ENCODE assay signal across 8 mouse cellular contexts in the genomic region with DNA sequence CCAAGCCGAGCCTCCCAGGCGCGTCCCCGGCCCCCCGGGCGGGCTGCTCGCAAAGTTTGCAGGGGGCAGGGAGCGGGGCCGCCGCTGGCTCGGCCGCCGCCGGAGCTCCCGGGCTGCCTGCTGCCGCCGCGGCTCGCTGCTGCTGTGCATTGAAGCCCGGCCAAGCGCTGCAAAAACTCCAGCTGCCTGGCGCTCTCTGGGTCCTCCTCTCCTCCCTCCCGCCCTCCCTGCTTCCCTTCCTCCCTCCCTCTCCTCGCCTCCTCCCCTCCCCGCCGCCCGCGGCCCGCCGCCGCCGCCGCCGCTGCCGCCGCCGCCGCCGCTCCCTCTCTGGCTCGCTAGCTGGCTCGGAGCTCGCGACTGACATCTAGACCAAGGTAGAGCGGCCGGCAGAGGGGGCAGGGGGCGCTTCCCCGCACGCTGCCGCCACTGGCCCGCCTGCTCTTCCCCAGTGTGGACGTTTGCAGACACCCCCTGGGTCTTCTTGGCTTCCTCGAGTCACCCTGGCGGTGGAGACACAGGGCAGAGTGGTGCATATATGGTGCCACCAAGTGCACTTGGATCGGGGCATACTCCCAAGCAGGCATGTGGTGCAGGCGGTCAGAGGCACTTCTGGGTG. TPM values are rescaled to one million over a fixed set of nuclear protein-coding genes. Genes with fewer than 3 reads are reported as not detected.
DNase-seq lines count a peak whose midpoint lies in the region; ATAC-seq and TF ChIP-seq lines count a peak whose summit lies in the region.

A gene (minus strand): TSS at position 137 of the 616 bp plus-strand sequence.

- ATAC-seq in forebrain, embryonic 14.5 days, result peak; percentile 76
- ATAC-seq in heart, embryonic 16.5 days (replicated peaks; ENCODE audit: extremely low read depth, insufficient read depth, low FRiP score), result peak; percentile 70
- no peak for ATAC-seq in liver, embryonic 15.5 days (ENCODE audit: insufficient read depth)
- ATAC-seq in neural tube, embryonic 15.5 days (ENCODE audit: low FRiP score), result peak; percentile 67

- H3K9me3 ChIP-seq in E14TG2a.4 (ENCODE audit: low read length), result no peaks in the 10 kb centered on the region
- no peaks in the 10 kb centered on the region for H3K9me3 ChIP-seq in forebrain, embryonic 14.5 days (replicated peaks; ENCODE audit: control insufficient read depth, low read length)
- no peaks in the 10 kb centered on the region for H3K9me3 ChIP-seq in heart, embryonic 16.5 days (replicated peaks; ENCODE audit: control insufficient read depth, low read length)
- no peaks in the 10 kb centered on the region for H3K9me3 ChIP-seq in liver, embryonic 15.5 days (replicated peaks)
- H3K9me3 ChIP-seq in neural tube, embryonic 15.5 days (replicated peaks), result no peaks in the 10 kb centered on the region

- H3K4me1 ChIP-seq in E14TG2a.4 (replicated peaks; ENCODE audit: low read depth, low read length), result peaks cover 25% of the 10 kb centered on the region
- peaks cover 3% of the 10 kb centered on the region; the same call in 1 of the 2 replicates for H3K4me1 ChIP-seq in brown adipose tissue, adult 24 weeks (ENCODE audit: control insufficient read depth, insufficient read depth, insufficient read length, low read length)
- H3K4me1 ChIP-seq in forebrain, embryonic 14.5 days (ENCODE audit: control insufficient read depth, insufficient read depth, low read length), result peaks cover 6% of the 10 kb centered on the region
- peaks cover 17% of the 10 kb centered on the region for H3K4me1 ChIP-seq in heart, embryonic 16.5 days (ENCODE audit: control insufficient read depth, insufficient read depth, low read length)
- H3K4me1 ChIP-seq in liver, embryonic 15.5 days (replicated peaks), result no peaks in the 10 kb centered on the region; the same call in 1 of the 2 replicates
- H3K4me1 ChIP-seq in neural tube, embryonic 15.5 days, result peaks cover 42% of the 10 kb centered on the region

- no peaks in the 10 kb centered on the region for H3K36me3 ChIP-seq in E14TG2a.4 (ENCODE audit: insufficient read depth, low read length)
- no peaks in the 10 kb centered on the region for H3K36me3 ChIP-seq in forebrain, embryonic 14.5 days (ENCODE audit: control insufficient read depth, insufficient read depth, low read length)
- no peaks in the 10 kb centered on the region for H3K36me3 ChIP-seq in heart, embryonic 16.5 days (ENCODE audit: control insufficient read depth, insufficient read depth)
- no peaks in the 10 kb centered on the region for H3K36me3 ChIP-seq in liver, embryonic 15.5 days (replicated peaks)
- no peaks in the 10 kb centered on the region for H3K36me3 ChIP-seq in neural tube, embryonic 15.5 days

- under 1% methylated on average over 36 of the region's 55 CpGs for WGBS in forebrain, embryonic 14.5 days
- WGBS in heart, embryonic 16.5 days, result 2% methylated on average over 18 of the region's 55 CpGs
- 1% methylated on average over 42 of the region's 55 CpGs for WGBS in liver, embryonic 15.5 days (ENCODE audit: insufficient replicate concordance)
- under 1% methylated on average over 39 of the region's 55 CpGs for WGBS in neural tube, embryonic 15.5 days

- DNase-seq in forebrain, embryonic 14.5 days (ENCODE audit: low spot score), result peak; percentile 93
- peak; percentile 78 to 84 for DNase-seq in kidney, postnatal 36 days
- peak; percentile 55 for DNase-seq in urinary bladder, adult 2 months (ENCODE audit: low spot score)

- H3K27ac ChIP-seq in brown adipose tissue, adult 24 weeks (replicated peaks; ENCODE audit: low read depth, low read length), result peak within 1 kb of the TSS; percentile 12
- peak within 1 kb of the TSS; percentile 92 for H3K27ac ChIP-seq in forebrain, embryonic 14.5 days (ENCODE audit: low read depth, low read length)
- H3K27ac ChIP-seq in heart, embryonic 16.5 days (ENCODE audit: low read length), result peak within 1 kb of the TSS; percentile 85
- no peak within 1 kb of the TSS for H3K27ac ChIP-seq in liver, embryonic 15.5 days (replicated peaks)
- H3K27ac ChIP-seq in neural tube, embryonic 15.5 days (replicated peaks), result peak within 1 kb of the TSS; percentile 91

- peak within 1 kb of the TSS; percentile 92 for H3K4me2 ChIP-seq in forebrain, embryonic 14.5 days (ENCODE audit: low read length)
- peak within 1 kb of the TSS; percentile 95 for H3K4me2 ChIP-seq in heart, embryonic 16.5 days (ENCODE audit: low read depth, low read length)
- H3K4me2 ChIP-seq in liver, embryonic 15.5 days, result peak within 1 kb of the TSS; percentile 70
- peak within 1 kb of the TSS; percentile 77 for H3K4me2 ChIP-seq in neural tube, embryonic 15.5 days

- TF ChIP-seq CTCF in E14TG2a.4 (conservative IDR thresholded peaks at IDR 0.05; ENCODE audit: low read length), result no peak

- peak within 1 kb of the TSS; percentile 91 for H3K9ac ChIP-seq in forebrain, embryonic 14.5 days (ENCODE audit: low read length)
- H3K9ac ChIP-seq in heart, embryonic 16.5 days (ENCODE audit: low read length), result peak within 1 kb of the TSS; percentile 89
- H3K9ac ChIP-seq in liver, embryonic 15.5 days, result no peak within 1 kb of the TSS
- H3K9ac ChIP-seq in neural tube, embryonic 15.5 days (replicated peaks), result peak within 1 kb of the TSS; percentile 84

- peaks cover 85% of the 10 kb centered on the region for H3K27me3 ChIP-seq in E14TG2a.4 (ENCODE audit: insufficient read depth, low read length)
- 0 out of 2 replicates have a peak, but pooled peaks cover 8% of the 10 kb centered on the region for H3K27me3 ChIP-seq in forebrain, embryonic 14.5 days (replicated peaks; ENCODE audit: control insufficient read depth, insufficient read depth, low read length)
- peaks cover 27% of the 10 kb centered on the region for H3K27me3 ChIP-seq in heart, embryonic 16.5 days (ENCODE audit: control insufficient read depth, insufficient read depth, low read length)
- peaks cover 83% of the 10 kb centered on the region for H3K27me3 ChIP-seq in liver, embryonic 15.5 days
- peaks cover 9% of the 10 kb centered on the region for H3K27me3 ChIP-seq in neural tube, embryonic 15.5 days (replicated peaks)

- peak within 1 kb of the TSS; percentile 81 for H3K4me3 ChIP-seq in E14TG2a.4 (replicated peaks; ENCODE audit: low read length)
- H3K4me3 ChIP-seq in brown adipose tissue, adult 24 weeks (ENCODE audit: insufficient read depth, low read depth, low read length), result peak within 1 kb of the TSS; percentile 81
- H3K4me3 ChIP-seq in forebrain, embryonic 14.5 days (ENCODE audit: low read depth, low read length), result peak within 1 kb of the TSS; percentile 83
- H3K4me3 ChIP-seq in heart, embryonic 16.5 days (ENCODE audit: low read length), result peak within 1 kb of the TSS; percentile 86
- peak within 1 kb of the TSS; percentile 50 for H3K4me3 ChIP-seq in liver, embryonic 15.5 days (replicated peaks)
- peak within 1 kb of the TSS; percentile 70 for H3K4me3 ChIP-seq in neural tube, embryonic 15.5 days (replicated peaks)

RNA-seq across cellular contexts. Expression of the gene that starts here (rescaled TPM):
- polyA plus RNA-seq in brown adipose tissue, adult 24 weeks (2012; ENCODE audit: insufficient read depth, insufficient read length, missing spikeins), result 0.36 and 0.42 TPM in 2 replicates
- 19.9 and 24.0 TPM in 2 replicates for polyA plus RNA-seq in forebrain, embryonic 14.5 days (2014; fragmentation: Nextera tagmentation; extraction: Ambion mirVana)
- 3.7 and 4.6 TPM in 2 replicates for polyA plus RNA-seq in heart, embryonic 16.5 days (2015; fragmentation: Nextera tagmentation; extraction: Ambion mirVana)
- 0.26 and 0.29 TPM in 2 replicates for polyA plus RNA-seq in liver, embryonic 15.5 days (2015; fragmentation: Nextera tagmentation; extraction: Ambion mirVana)
- 12.0 and 14.9 TPM in 2 replicates for polyA plus RNA-seq in neural tube, embryonic 15.5 days (2015; fragmentation: Nextera tagmentation; extraction: Ambion mirVana)
- 6.6 and 10.8 TPM in 2 replicates for polyA plus RNA-seq in urinary bladder, adult 2 months (2012; rRNA removed)
